Mouse (Mus musculus): ENCODE measurements around the gene 9230104L09Rik. TPM values are rescaled to one million over a fixed set of nuclear protein-coding genes. Genes with fewer than 3 reads are reported as not detected.

Gene 9230104L09Rik
- not detected in 2 replicates for polyA plus RNA-seq (2012; rRNA removed)

DNA sequence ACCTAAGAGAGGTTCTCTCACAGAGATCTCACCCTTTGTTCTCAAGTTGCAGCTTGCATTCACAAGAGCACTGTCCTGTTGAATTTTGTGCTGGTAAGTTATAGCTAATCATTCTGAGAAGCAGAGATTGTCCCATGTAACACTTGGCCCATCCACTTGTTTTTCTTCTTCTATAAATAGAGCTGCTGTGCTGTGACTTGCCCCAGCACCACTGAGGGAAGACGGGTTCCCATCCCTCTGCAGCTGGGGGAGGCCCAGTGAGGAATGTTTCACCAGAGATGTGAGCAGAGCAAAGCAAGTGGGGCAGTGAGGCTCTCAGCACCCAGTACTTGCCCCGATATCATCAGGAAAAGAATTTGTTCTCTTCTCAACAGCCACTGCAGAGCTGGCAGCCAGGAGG is at the start of gene 9230104L09Rik:
9230104L09Rik (minus strand) TSS at position 73 of the 400 bp plus-strand sequence.
- Histone ChIP-seq H3K27me3 (ENCODE audit: control insufficient read depth, insufficient read depth, low read length) (no peaks in the 10 kb centered on the region), H3K4me1 (ENCODE audit: control insufficient read depth, insufficient read depth, insufficient read length, low read length) (no peaks in the 10 kb centered on the region), H3K36me3 (ENCODE audit: control insufficient read depth, insufficient read depth, low read length) (no peaks in the 10 kb centered on the region), H3K27ac (ENCODE audit: insufficient read depth, low read depth, low read length) (no peak within 1 kb of the TSS), H3K4me3 (ENCODE audit: low read depth, low read length) (no peak within 1 kb of the TSS)
- TF ChIP-seq CTCF (IDR thresholded peaks at IDR 0.05; ENCODE audit: extremely low read depth, insufficient read length, insufficient replicate concordance, low read depth, low read length), result no peak
- TF ChIP-seq POLR2A (IDR thresholded peaks at IDR 0.05; ENCODE audit: low read depth, low read length), result no peak
- WGBS, result 46% methylated on average over 2 of the region's 2 CpGs

- Histone ChIP-seq H3K4me3 (ENCODE audit: low read depth, low read length) (no peak overlapping the region), H3K4me1 (ENCODE audit: control insufficient read depth, insufficient read depth, insufficient read length, low read length) (no peaks in the 10 kb centered on the region), H3K27ac (ENCODE audit: insufficient read depth, low read depth, low read length) (no peak overlapping the region), H3K27me3 (ENCODE audit: control insufficient read depth, insufficient read depth, low read length) (no peaks in the 10 kb centered on the region), H3K36me3 (ENCODE audit: control insufficient read depth, insufficient read depth, low read length) (no peaks in the 10 kb centered on the region)
- TF ChIP-seq CTCF (IDR thresholded peaks at IDR 0.05; ENCODE audit: extremely low read depth, insufficient read length, insufficient replicate concordance, low read depth, low read length), result peak; percentile 99; the same call in 1 of the 2 replicates
- no peak for TF ChIP-seq POLR2A (IDR thresholded peaks at IDR 0.05; ENCODE audit: low read depth, low read length)
- 6% methylated on average over 5 of the region's 5 CpGs for WGBS
Measured at GRCm38 (mm10) chr2:148902286-148902685, 37.4 kb upstream of the 9230104L09Rik start.

GRCm38 (mm10) chr2:148900305-148900704 is 35.5 kb upstream of the 9230104L09Rik start:
- 62% methylated on average over 4 of the region's 4 CpGs for WGBS

GRCm38 (mm10) chr2:148896219-148896618 is 31.4 kb upstream of the 9230104L09Rik start:
- H3K4me3 ChIP-seq (ENCODE audit: low read depth, low read length), result no peak overlapping the region
- no peaks in the 10 kb centered on the region for H3K27me3 ChIP-seq (ENCODE audit: control insufficient read depth, insufficient read depth, low read length)
- WGBS, result 34% methylated on average over 1 of the region's 1 CpGs
- no peak overlapping the region for H3K27ac ChIP-seq (ENCODE audit: insufficient read depth, low read depth, low read length)
- TF ChIP-seq POLR2A (IDR thresholded peaks at IDR 0.05; ENCODE audit: low read depth, low read length), result no peak
- no peak for TF ChIP-seq CTCF (IDR thresholded peaks at IDR 0.05; ENCODE audit: extremely low read depth, insufficient read length, insufficient replicate concordance, low read depth, low read length)
- peaks cover 3% of the 10 kb centered on the region; the same call in 1 of the 2 replicates for H3K4me1 ChIP-seq (ENCODE audit: control insufficient read depth, insufficient read depth, insufficient read length, low read length)
- no peaks in the 10 kb centered on the region for H3K36me3 ChIP-seq (ENCODE audit: control insufficient read depth, insufficient read depth, low read length)

More at GRCm38 (mm10) chr2:148900305-148900704, 35.5 kb upstream of the 9230104L09Rik start:
- H3K27me3 ChIP-seq (ENCODE audit: control insufficient read depth, insufficient read depth, low read length), result no peaks in the 10 kb centered on the region
- no peak overlapping the region for H3K27ac ChIP-seq (ENCODE audit: insufficient read depth, low read depth, low read length)
- no peak for TF ChIP-seq CTCF (IDR thresholded peaks at IDR 0.05; ENCODE audit: extremely low read depth, insufficient read length, insufficient replicate concordance, low read depth, low read length)
- no peak for TF ChIP-seq POLR2A (IDR thresholded peaks at IDR 0.05; ENCODE audit: low read depth, low read length)
- no peaks in the 10 kb centered on the region for H3K36me3 ChIP-seq (ENCODE audit: control insufficient read depth, insufficient read depth, low read length)
- H3K4me3 ChIP-seq (ENCODE audit: low read depth, low read length), result no peak overlapping the region
- no peaks in the 10 kb centered on the region for H3K4me1 ChIP-seq (ENCODE audit: control insufficient read depth, insufficient read depth, insufficient read length, low read length)

- no peak overlapping the region for H3K27ac ChIP-seq (ENCODE audit: insufficient read depth, low read depth, low read length)
Measured at GRCm38 (mm10) chr2:148893107-148893506, 28.3 kb upstream of the 9230104L09Rik start.

GRCm38 (mm10) chr2:148890021-148890851 is 25.4 kb upstream of the 9230104L09Rik start:
- Histone ChIP-seq H3K4me3 (ENCODE audit: low read depth, low read length) (no peak overlapping the region), H3K27me3 (ENCODE audit: control insufficient read depth, insufficient read depth, low read length) (no peaks in the 10 kb centered on the region), H3K27ac (ENCODE audit: insufficient read depth, low read depth, low read length) (no peak overlapping the region), H3K4me1 (ENCODE audit: control insufficient read depth, insufficient read depth, insufficient read length, low read length) (peaks cover 3% of the 10 kb centered on the region; the same call in 1 of the 2 replicates), H3K36me3 (ENCODE audit: control insufficient read depth, insufficient read depth, low read length) (no peaks in the 10 kb centered on the region)
- WGBS, result 82% methylated on average over 5 of the region's 5 CpGs
- TF ChIP-seq POLR2A (IDR thresholded peaks at IDR 0.05; ENCODE audit: low read depth, low read length) (no peak), CTCF (IDR thresholded peaks at IDR 0.05; ENCODE audit: extremely low read depth, insufficient read length, insufficient replicate concordance, low read depth, low read length) (no peak)

More at GRCm38 (mm10) chr2:148893107-148893506, 28.3 kb upstream of the 9230104L09Rik start:
- TF ChIP-seq CTCF (IDR thresholded peaks at IDR 0.05; ENCODE audit: extremely low read depth, insufficient read length, insufficient replicate concordance, low read depth, low read length) (no peak), POLR2A (IDR thresholded peaks at IDR 0.05; ENCODE audit: low read depth, low read length) (no peak)
- Histone ChIP-seq H3K36me3 (ENCODE audit: control insufficient read depth, insufficient read depth, low read length) (no peaks in the 10 kb centered on the region), H3K4me1 (ENCODE audit: control insufficient read depth, insufficient read depth, insufficient read length, low read length) (peaks cover 3% of the 10 kb centered on the region; the same call in 1 of the 2 replicates), H3K27me3 (ENCODE audit: control insufficient read depth, insufficient read depth, low read length) (no peaks in the 10 kb centered on the region), H3K4me3 (ENCODE audit: low read depth, low read length) (no peak overlapping the region)

DNA sequence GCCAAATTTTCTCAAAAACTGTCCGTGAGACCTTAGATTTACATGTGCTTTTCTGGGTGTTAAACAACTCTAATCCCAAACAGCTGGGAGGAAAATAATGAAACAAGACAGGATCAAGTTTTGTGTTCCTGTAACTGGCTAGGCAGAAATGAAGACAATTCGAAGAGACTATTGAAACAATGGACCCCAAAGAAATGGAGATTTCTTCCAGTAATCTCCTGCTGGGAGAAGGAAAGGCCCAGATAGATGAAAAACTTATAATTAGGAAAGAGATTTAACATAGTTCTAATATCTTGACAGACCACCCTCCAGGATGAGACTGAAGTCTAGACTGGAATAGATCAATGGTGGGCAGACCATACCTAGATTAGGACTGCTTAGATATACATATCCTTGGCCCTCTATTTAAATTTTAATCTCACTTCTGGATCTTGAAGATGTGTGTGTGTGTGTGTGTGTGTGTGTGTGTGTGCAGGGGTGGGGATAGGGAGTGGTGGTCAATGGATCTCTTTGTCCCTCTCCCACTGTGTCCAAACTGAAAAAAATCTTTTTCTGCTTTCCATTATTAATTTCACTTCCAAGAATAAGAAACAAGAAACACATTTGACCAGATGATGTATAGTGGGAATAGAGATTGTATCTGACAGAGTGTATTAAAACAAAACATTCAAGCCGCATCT is 24.6 kb upstream of the 9230104L09Rik start:
- no peak overlapping the region for H3K4me3 ChIP-seq (ENCODE audit: low read depth, low read length)
- TF ChIP-seq CTCF (IDR thresholded peaks at IDR 0.05; ENCODE audit: extremely low read depth, insufficient read length, insufficient replicate concordance, low read depth, low read length), result no peak
- TF ChIP-seq POLR2A (IDR thresholded peaks at IDR 0.05; ENCODE audit: low read depth, low read length), result no peak
- 84% methylated on average over 3 of the region's 3 CpGs for WGBS
- H3K36me3 ChIP-seq (ENCODE audit: control insufficient read depth, insufficient read depth, low read length), result no peaks in the 10 kb centered on the region
- no peak overlapping the region for H3K27ac ChIP-seq (ENCODE audit: insufficient read depth, low read depth, low read length)
- no peaks in the 10 kb centered on the region for H3K27me3 ChIP-seq (ENCODE audit: control insufficient read depth, insufficient read depth, low read length)
- H3K4me1 ChIP-seq (ENCODE audit: control insufficient read depth, insufficient read depth, insufficient read length, low read length), result no peaks in the 10 kb centered on the region; the same call in 1 of the 2 replicates
